Mouse (Mus musculus): ENCODE data around the gene Smok3c. TPM values are rescaled to one million over a fixed set of nuclear protein-coding genes. Genes with fewer than 3 reads are reported as not detected.

Smok3c gene
- polyA plus RNA-seq, 1 experiment from 2014 or later: not detected

DNA sequence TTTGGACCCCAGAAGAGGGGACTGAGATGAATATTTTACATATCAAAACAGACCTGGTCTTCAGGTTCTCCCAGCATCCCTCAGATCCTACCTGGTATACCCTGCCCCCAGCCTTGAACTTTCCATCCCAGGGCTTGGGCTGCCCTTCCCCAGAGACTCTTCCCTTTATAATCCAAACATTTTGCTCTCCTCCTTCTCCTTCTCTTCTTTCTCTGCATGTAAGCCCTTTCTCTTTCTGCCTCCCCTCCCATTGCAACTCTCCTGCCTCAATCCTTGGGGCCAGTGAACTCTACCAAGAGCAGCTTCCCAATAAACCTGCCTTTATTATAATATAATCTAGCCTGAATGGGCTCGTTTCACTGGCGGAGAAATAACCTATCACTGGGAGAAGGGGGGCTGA is 30.9 kb downstream of the Smok3c start:
- peaks cover 8% of the 10 kb centered on the region for H3K27me3 ChIP-seq
- 89% methylated on average over 2 of the region's 2 CpGs for WGBS
- H3K4me2 ChIP-seq: no peak overlapping the region
- no peak for ATAC-seq (ENCODE audit: low FRiP score)
- H3K36me3 ChIP-seq (replicated peaks): peaks cover 11% of the 10 kb centered on the region
- H3K4me3 ChIP-seq (replicated peaks): no peak overlapping the region
- no peaks in the 10 kb centered on the region for H3K9me3 ChIP-seq
- H3K27ac ChIP-seq: no peak overlapping the region
- peaks cover 22% of the 10 kb centered on the region for H3K4me1 ChIP-seq
- H3K9ac ChIP-seq: no peak overlapping the region

DNA sequence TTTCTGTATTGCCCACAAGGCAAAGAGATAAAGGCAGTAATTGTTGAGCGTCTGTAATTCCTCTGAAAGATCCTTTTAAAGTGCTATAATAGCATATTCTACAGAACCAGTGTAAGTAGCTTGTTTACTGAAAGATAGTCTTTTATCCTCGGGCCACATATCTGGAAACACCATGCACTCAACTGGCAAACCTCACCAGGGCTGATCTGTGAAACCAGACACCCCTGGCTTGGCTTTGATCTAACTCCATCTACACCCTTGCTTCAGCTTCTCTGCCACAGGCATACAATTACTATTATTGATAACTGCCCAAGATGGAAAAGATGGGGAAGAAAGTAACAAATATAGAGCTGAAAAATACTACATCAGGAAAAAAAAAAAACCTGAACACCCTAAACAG is 31.5 kb downstream of the Smok3c start:
- peak overlapping the region; percentile 97; the same call in 1 of the 2 replicates for H3K9ac ChIP-seq
- WGBS: 77% methylated on average over 2 of the region's 2 CpGs
- peaks cover 24% of the 10 kb centered on the region for H3K4me1 ChIP-seq
- H3K4me3 ChIP-seq (replicated peaks): peak overlapping the region; percentile 89; the same call in 1 of the 2 replicates
- H3K4me2 ChIP-seq: peak overlapping the region; percentile 73
- H3K27me3 ChIP-seq: peaks cover 6% of the 10 kb centered on the region; the same call in 1 of the 2 replicates
- ATAC-seq (ENCODE audit: low FRiP score): peak; percentile 20; the same call in 1 of the 2 replicates
- H3K27ac ChIP-seq: no peak overlapping the region
- peaks cover 15% of the 10 kb centered on the region for H3K36me3 ChIP-seq (replicated peaks)
- no peaks in the 10 kb centered on the region for H3K9me3 ChIP-seq

DNA sequence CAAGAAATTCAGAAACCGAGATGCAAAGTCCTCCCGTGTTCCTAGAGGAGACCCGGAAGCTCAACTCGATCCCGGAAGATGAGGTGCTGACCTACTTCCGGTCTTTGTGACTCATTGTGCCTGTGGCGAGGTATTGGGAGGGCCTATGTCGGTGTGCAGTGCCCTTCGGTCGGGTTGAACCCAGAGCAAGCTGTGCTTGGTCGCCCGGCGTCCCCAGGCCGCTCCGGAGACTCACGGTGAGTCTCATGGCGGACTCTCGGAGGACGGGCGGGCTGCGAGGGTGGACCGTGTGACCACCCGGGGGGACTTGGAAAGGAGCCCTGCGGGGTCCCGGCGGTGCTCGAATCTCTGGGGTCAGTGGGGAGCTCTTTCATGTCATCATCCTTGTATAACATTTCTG is 32.0 kb downstream of the Smok3c start, which contains the start of gene Zkscan1:
Gene Zkscan1, plus strand, starts transcription at position 89 of the 400 bp plus-strand sequence.
- peak; percentile 95 for ATAC-seq (ENCODE audit: low FRiP score)
- peaks cover 6% of the 10 kb centered on the region; the same call in 1 of the 2 replicates for H3K27me3 ChIP-seq
- H3K4me3 ChIP-seq (replicated peaks): peak within 1 kb of the TSS; percentile 89
- H3K4me2 ChIP-seq: peak within 1 kb of the TSS; percentile 73
- H3K9me3 ChIP-seq: no peaks in the 10 kb centered on the region
- H3K9ac ChIP-seq: peak within 1 kb of the TSS; percentile 97
- H3K36me3 ChIP-seq (replicated peaks): peaks cover 15% of the 10 kb centered on the region
- H3K4me1 ChIP-seq: peaks cover 24% of the 10 kb centered on the region
- 0% methylated on average over 27 of the region's 27 CpGs for WGBS
- peak within 1 kb of the TSS; percentile 88 for H3K27ac ChIP-seq

DNA sequence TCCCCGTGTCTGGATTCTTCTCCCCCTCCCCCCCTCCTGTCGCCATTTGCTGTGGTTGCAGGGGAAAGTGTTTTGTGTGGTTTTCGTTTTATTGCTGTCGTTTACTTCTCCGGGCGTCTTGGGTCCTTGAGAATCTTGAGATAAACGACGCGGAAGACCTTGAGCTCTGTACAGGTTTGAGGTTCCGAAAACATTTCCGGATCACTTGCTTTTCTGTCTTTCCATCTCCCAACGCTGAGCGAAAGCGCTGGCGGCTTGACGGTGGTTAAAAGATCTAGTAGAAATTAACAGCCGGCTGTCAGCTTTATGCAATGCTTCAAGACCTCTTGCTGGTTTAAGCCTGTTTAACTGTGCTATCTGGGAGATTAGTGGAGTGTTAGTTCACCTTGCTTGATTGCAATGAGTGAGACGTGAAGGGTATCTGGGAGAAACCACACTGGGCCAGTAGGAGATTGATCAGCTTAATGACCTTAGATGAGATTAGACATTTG is 32.5 kb downstream of the Smok3c start:
- Histone ChIP-seq H3K4me1 (peaks cover 25% of the 10 kb centered on the region), H3K4me2 (peak overlapping the region; percentile 73), H3K4me3 (replicated peaks) (peak overlapping the region; percentile 89), H3K9me3 (no peaks in the 10 kb centered on the region), H3K36me3 (replicated peaks) (peaks cover 15% of the 10 kb centered on the region), H3K27me3 (peaks cover 6% of the 10 kb centered on the region; the same call in 1 of the 2 replicates), H3K27ac (peak overlapping the region; percentile 88), H3K9ac (peak overlapping the region; percentile 97)
- ATAC-seq (ENCODE audit: low FRiP score): no peak
- under 1% methylated on average over 18 of the region's 18 CpGs for WGBS

DNA sequence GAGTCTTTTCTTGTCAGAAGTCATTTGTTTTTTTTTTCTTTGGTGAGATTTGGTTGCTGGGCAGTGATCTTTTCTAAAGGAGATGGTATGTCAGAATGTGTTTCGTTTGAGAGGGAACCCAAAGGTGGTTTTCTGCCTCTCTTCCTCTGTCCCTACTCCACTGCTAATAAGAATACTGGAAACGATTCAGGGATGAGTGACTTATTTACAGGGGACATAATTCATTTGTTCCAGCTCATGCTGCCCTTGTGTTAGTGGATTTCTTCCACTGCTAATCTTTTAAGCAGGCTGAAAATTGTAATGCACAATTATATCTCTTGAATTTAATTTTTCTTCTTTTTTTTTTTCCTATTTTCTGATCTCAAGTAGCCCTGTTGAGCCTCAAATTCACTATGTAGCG is 33.8 kb downstream of the Smok3c start:
- H3K27ac ChIP-seq: no peak overlapping the region
- H3K4me1 ChIP-seq: peaks cover 26% of the 10 kb centered on the region
- WGBS: 87% methylated on average over 3 of the region's 3 CpGs
- H3K9ac ChIP-seq: 0 out of 2 replicates have a peak overlapping the region, but pooled peaks have one; percentile 97
- no peaks in the 10 kb centered on the region for H3K9me3 ChIP-seq
- H3K4me3 ChIP-seq (replicated peaks): peak overlapping the region; percentile 89; the same call in 1 of the 2 replicates
- H3K27me3 ChIP-seq: peaks cover 1% of the 10 kb centered on the region; the same call in 1 of the 2 replicates
- H3K36me3 ChIP-seq (replicated peaks): peaks cover 15% of the 10 kb centered on the region
- ATAC-seq (ENCODE audit: low FRiP score): no peak
- H3K4me2 ChIP-seq: peak overlapping the region; percentile 73

DNA sequence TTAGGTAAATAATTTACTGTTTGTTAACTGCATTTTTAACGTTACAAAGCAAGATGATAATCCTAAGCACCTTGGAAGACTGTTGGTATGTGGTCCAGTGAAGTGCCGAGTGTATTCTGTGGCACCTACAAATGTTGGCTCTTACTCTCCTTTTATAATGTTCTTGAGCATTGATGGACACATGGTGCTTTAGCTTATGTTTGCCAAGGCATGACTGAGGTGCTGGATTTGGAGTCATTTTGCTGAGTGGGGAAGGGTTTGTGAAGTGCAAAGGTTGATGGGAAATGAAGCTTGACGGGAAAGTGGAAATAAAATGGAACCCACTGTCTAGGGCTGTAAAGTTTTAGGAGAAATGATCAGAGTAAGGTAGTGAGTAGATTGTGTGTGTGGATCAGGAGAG is 35.4 kb downstream of the Smok3c start:
- H3K4me3 ChIP-seq (replicated peaks): no peak overlapping the region
- H3K36me3 ChIP-seq (replicated peaks): peaks cover 25% of the 10 kb centered on the region
- 90% methylated on average over 3 of the region's 3 CpGs for WGBS
- ATAC-seq (ENCODE audit: low FRiP score): no peak
- H3K9ac ChIP-seq: no peak overlapping the region
- no peak overlapping the region for H3K4me2 ChIP-seq
- no peaks in the 10 kb centered on the region for H3K9me3 ChIP-seq
- peaks cover 26% of the 10 kb centered on the region for H3K4me1 ChIP-seq
- no peaks in the 10 kb centered on the region for H3K27me3 ChIP-seq
- H3K27ac ChIP-seq: no peak overlapping the region

DNA sequence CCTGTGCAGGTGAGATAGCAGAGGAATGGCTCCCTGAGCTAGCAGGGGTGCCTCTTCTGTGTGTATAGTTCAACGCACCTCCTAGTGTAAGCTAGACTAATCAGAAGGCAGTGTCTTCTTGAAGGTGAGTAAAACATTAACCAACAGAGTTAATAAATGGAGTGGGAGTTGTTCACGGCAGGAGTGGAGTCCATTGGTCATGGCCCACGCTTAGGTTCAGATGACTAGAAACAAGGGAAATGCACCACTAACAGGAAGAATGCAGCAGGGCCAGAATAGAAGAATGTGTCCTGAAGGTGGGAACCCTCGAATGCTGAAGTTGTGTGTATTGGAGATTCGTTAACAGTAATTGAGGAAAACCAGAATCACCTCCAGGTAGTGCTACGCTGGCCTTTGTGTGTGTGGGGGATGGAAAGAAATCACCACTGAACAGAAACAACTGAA is 36.1 kb downstream of the Smok3c start:
- no peak overlapping the region for H3K4me2 ChIP-seq
- 85% methylated on average over 6 of the region's 6 CpGs for WGBS
- H3K27ac ChIP-seq: no peak overlapping the region
- peaks cover 26% of the 10 kb centered on the region for H3K4me1 ChIP-seq
- H3K4me3 ChIP-seq (replicated peaks): no peak overlapping the region
- no peaks in the 10 kb centered on the region for H3K9me3 ChIP-seq
- H3K9ac ChIP-seq: no peak overlapping the region
- ATAC-seq (ENCODE audit: low FRiP score): no peak
- H3K27me3 ChIP-seq: no peaks in the 10 kb centered on the region
- peaks cover 32% of the 10 kb centered on the region for H3K36me3 ChIP-seq (replicated peaks)

DNA sequence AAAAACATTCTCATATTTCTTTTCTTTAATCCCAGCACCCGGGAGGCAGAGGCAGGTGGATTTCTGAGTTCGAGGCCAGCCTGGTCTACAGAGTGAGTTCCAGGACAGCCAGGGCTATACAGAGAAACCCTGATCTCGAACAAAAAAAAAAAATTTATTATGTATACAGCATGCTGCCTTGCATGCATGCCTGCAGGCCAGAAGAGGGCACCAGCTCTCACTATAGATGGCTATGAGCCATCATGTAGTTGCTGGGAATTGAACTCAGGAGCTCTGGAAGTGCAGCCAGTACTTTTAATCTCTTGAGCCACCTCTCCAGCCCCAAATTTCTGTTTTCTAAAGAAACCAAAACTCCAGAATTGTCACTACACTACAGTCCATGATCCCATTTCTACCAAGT is 37.3 kb downstream of the Smok3c start:
- no peak overlapping the region for H3K4me2 ChIP-seq
- no peak for ATAC-seq (ENCODE audit: low FRiP score)
- H3K9me3 ChIP-seq: no peaks in the 10 kb centered on the region
- H3K27me3 ChIP-seq: no peaks in the 10 kb centered on the region
- H3K36me3 ChIP-seq (replicated peaks): peaks cover 43% of the 10 kb centered on the region
- H3K4me3 ChIP-seq (replicated peaks): no peak overlapping the region
- H3K4me1 ChIP-seq: peaks cover 26% of the 10 kb centered on the region
- 80% methylated on average over 3 of the region's 3 CpGs for WGBS
- no peak overlapping the region for H3K9ac ChIP-seq
- no peak overlapping the region for H3K27ac ChIP-seq

DNA sequence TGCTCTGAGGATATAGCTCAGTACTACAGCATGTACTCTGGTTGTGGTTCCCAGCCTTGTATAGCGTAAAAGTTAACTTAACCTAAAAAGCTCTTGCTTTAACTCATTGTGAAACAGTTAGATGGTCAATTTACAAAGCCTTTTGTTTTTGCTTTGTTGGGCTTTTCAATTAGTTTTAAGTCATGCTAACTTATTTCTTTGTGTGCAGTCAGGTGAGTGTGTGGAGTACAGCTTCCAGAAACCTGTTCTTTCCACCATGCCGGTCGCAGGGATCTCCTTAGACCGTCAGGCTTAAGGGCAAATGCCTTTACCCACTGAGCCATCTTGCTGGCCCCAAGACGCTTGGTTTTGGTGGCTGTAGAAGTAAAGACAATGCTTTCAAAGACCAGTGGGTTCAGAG is 37.7 kb downstream of the Smok3c start:
- Histone ChIP-seq H3K36me3 (replicated peaks) (peaks cover 47% of the 10 kb centered on the region), H3K27me3 (no peaks in the 10 kb centered on the region)

DNA sequence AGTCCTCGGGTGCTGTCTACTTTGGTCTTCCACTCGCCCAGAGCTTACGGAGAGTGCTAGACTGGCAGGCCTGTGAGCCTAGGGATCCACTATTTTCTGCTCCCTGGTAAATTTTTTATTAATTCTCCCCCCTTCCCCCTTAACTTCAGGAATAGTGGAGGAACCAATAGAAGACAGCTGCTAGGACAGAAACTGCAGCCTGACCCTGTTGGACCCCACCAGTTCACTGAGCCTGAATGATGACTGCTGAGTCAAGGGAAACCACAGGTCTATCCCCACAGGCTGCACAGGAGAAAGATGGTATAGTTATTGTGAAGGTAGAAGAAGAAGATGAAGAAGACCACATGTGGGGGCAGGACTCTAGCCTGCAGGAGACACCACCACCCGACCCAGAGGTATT is 39.8 kb downstream of the Smok3c start:
- ATAC-seq (ENCODE audit: low FRiP score): no peak
- WGBS: 93% methylated on average over 4 of the region's 4 CpGs

More for the DNA sequence above, 37.7 kb downstream of the Smok3c start:
- Histone ChIP-seq H3K27ac (no peak overlapping the region), H3K9me3 (no peaks in the 10 kb centered on the region), H3K4me1 (peaks cover 26% of the 10 kb centered on the region), H3K4me3 (replicated peaks) (no peak overlapping the region), H3K4me2 (no peak overlapping the region), H3K9ac (no peak overlapping the region)
- no peak for ATAC-seq (ENCODE audit: low FRiP score)
- 90% methylated on average over 5 of the region's 5 CpGs for WGBS

DNA sequence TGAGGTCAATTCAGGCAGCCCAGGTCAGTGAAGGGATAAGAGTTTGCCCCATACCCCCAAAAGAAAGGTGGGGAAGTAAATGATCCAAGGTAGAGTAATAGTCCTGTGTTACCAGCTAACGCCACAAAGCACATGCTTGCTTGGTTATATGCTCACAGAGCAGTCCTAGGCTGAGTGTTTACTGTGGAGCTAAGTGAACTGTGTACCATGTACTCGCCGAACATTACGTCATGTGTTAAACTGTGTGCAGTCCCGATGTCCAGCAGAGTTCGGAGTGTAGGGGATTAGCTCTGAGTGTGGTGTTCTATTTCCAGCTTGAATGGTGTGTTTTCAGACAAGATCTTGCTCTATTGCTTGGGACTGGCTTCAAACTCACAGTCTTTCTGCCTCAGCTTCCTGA is 41.5 kb downstream of the Smok3c start:
- WGBS: 97% methylated on average over 6 of the region's 6 CpGs
- H3K36me3 ChIP-seq (replicated peaks): peaks cover 67% of the 10 kb centered on the region
- ATAC-seq (ENCODE audit: low FRiP score): no peak

More for the DNA sequence above, 39.8 kb downstream of the Smok3c start:
- Histone ChIP-seq H3K27ac (no peak overlapping the region), H3K4me1 (peaks cover 10% of the 10 kb centered on the region), H3K4me2 (no peak overlapping the region), H3K9ac (no peak overlapping the region), H3K27me3 (no peaks in the 10 kb centered on the region), H3K36me3 (replicated peaks) (peaks cover 64% of the 10 kb centered on the region), H3K9me3 (no peaks in the 10 kb centered on the region), H3K4me3 (replicated peaks) (no peak overlapping the region)

DNA sequence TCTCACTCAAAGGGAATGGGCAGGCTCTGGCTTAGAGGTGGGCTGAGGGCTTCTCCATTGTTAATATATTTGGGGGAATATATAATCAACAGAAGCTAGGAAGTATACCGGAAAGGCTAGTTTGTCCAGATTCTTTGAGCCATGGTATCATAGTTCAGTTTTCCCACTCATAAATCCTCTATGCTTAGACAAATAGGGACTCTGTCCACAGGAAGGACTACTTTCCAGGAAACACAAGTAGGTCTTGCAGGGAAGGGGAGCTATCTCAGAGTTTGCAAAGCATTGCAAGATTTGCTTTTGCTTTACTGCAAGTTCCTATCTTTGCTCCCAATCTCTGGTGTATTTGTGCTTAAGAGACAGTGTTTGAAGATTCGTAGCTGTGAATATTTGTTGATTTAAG is 52.0 kb downstream of the Smok3c start:
- no peak overlapping the region for H3K4me2 ChIP-seq
- H3K36me3 ChIP-seq (replicated peaks): peaks cover 61% of the 10 kb centered on the region
- peaks cover 3% of the 10 kb centered on the region; the same call in 1 of the 2 replicates for H3K4me1 ChIP-seq
- no peaks in the 10 kb centered on the region for H3K27me3 ChIP-seq
- 94% methylated on average over 2 of the region's 2 CpGs for WGBS
- H3K9me3 ChIP-seq: no peaks in the 10 kb centered on the region
- no peak overlapping the region for H3K4me3 ChIP-seq (replicated peaks)
- H3K9ac ChIP-seq: no peak overlapping the region
- ATAC-seq (ENCODE audit: low FRiP score): no peak
- H3K27ac ChIP-seq: no peak overlapping the region

More for the DNA sequence above, 41.5 kb downstream of the Smok3c start:
- no peak overlapping the region for H3K27ac ChIP-seq
- H3K9ac ChIP-seq: no peak overlapping the region
- no peak overlapping the region for H3K4me3 ChIP-seq (replicated peaks)
- H3K4me1 ChIP-seq: peaks cover 3% of the 10 kb centered on the region; the same call in 1 of the 2 replicates
- H3K9me3 ChIP-seq: no peaks in the 10 kb centered on the region
- H3K4me2 ChIP-seq: no peak overlapping the region
- H3K27me3 ChIP-seq: no peaks in the 10 kb centered on the region

DNA sequence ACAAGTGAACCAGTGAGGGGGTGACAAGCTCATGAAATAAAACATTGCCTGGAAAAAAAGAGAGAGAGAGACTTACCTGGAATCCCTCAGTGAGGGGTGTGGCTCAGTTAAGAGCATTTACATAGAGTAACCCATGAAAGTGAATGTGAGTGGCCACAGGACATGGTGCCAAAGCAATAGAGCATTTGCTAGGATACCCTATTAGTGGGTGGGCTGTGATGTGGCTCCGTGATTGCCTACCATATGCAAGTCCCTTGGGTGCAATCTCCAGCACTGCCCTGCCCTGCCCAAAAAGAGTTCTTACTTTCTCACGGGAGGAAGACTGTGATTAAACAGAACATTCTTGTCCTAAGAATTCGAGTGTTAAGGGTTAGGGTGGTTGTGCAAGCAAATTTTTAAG is 54.1 kb downstream of the Smok3c start:
- Histone ChIP-seq H3K4me1 (peaks cover 3% of the 10 kb centered on the region; the same call in 1 of the 2 replicates), H3K9me3 (no peaks in the 10 kb centered on the region), H3K27me3 (no peaks in the 10 kb centered on the region), H3K4me2 (no peak overlapping the region), H3K9ac (no peak overlapping the region), H3K27ac (no peak overlapping the region), H3K36me3 (replicated peaks) (peaks cover 40% of the 10 kb centered on the region), H3K4me3 (replicated peaks) (no peak overlapping the region)
- WGBS: 77% methylated on average over 3 of the region's 3 CpGs
- no peak for ATAC-seq (ENCODE audit: low FRiP score)
